Mouse (Mus musculus): Measurements from ENCODE around the gene Spon2.

DNA sequence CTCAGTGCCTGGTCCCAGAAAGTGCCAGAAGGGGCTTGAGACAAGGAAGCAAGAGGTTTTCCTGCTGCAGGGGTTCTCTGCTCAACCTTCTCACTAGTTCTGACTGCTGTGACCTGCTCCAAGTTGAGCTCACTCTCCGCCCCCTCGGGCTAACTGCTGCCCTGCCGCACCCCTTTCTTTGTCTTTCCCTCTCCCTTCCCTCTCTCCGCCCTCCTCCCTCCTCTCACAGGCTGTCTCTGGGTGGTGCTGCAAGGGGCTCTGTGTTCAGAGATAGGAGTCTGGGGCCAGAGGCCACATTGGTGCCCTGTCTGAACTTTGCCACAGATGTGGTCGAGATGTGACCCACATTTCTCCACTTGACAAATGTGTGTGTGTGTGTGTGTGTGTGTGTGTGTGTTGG is at the start of gene Spon2:
- TF ChIP-seq POLR2A (IDR thresholded peaks at IDR 0.05; ENCODE audit: borderline replicate concordance, control insufficient read depth, low read depth, low read length): no peak
- no peak for TF ChIP-seq CTCF (IDR thresholded peaks at IDR 0.05; ENCODE audit: control insufficient read depth, insufficient read depth, low read length)
